Mouse (Mus musculus) layer of hippocampus, postnatal 10 days (tissue): ENCODE data around the gene Napsa. TPM values are rescaled to one million over a fixed set of nuclear protein-coding genes. Genes with fewer than 3 reads are reported as not detected.

Experiments used
- DNase-seq, 2 experiments: peaks; one replicate each; pipeline ENCODE4 v3.0.0; 2021; ENCODE audit warnings: low spot score in 2 of 2
- total RNA-seq, 2 experiments: library from RNA; stranded (reverse); gene quantifications; 2 replicates each; pipeline ENCODE4 v1.2.3; 2021

The Napsa gene
- total RNA-seq, 2 experiments from 2014 or later: 0.98 TPM; not detected in 1

DNA sequence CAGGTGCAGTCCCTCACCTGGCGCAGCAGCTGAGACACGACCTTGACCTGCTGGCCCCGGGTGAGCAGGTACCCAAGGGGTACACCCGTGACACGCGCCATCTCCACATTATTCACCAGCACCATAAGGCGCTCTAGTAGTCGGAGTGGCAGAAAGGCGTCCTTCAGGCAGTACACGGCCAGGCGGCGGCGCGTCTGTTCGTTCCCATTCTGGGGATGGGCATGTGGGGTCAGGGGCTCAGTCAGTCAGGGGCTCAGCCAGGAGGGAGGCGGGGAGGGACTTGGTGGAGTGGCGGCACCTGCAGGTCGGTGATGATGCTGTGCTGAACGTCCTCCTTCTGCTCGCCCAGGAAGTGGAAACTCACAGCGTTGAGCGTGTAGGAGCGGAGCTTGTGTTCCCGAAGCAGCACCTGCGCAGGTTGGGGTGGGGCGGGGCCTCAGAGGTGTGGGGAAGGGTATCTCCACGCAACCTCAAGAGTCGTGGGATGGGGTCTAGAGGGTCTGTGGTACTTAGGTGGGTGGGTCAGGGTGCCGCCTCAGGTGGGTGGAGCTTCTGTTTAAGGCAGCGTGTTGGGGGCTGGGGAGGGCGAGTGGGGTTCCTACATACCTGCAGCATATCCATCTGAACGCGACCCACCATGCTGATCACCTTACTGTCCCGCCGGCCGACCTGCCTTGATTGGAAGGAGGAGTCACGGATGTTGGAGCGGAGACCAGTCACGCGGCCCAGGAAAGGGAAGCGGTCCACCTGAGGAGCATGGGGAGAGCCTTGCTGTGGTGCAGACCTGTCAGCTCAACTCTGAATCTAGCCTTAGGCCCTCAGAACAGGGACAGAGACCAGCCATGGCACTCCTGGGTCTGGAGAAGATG, 33.2 kb upstream of the Napsa start:
- DNase-seq: no peak

GRCm38 (mm10) chr7:44542555-44542954, 29.6 kb upstream of the Napsa start:
- DNase-seq: no peak

DNA sequence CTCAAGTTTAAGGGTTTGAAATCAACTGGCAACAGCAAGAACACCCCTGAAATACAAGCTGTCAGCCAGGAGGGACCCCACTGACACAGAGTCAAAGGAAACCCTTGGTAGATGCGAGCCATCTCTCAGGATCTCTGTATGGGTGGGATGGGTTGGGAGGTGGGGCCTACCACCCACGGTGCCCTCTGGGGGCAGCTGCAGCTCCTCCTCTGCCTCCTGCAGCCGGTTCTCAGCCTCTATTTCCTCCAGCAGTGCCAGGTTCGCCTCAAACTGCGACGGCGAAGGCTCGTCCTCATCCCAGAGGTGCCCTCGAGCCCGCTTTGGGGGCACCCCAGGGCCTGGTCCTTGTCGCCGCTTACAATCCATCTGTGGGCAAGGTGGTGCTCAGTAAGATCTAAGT, 29.1 kb upstream of the Napsa start:
- DNase-seq: no peak

GRCm38 (mm10) chr7:44546274-44546673, 25.9 kb upstream of the Napsa start:
- no peak for DNase-seq

- no peak for DNase-seq
These were observed 25.1 kb upstream of the Napsa start for GRCm38 (mm10) chr7:44547041-44547440.

- DNase-seq: no peak
These were observed 24.5 kb upstream of the Napsa start for GRCm38 (mm10) chr7:44547725-44548124.

DNA sequence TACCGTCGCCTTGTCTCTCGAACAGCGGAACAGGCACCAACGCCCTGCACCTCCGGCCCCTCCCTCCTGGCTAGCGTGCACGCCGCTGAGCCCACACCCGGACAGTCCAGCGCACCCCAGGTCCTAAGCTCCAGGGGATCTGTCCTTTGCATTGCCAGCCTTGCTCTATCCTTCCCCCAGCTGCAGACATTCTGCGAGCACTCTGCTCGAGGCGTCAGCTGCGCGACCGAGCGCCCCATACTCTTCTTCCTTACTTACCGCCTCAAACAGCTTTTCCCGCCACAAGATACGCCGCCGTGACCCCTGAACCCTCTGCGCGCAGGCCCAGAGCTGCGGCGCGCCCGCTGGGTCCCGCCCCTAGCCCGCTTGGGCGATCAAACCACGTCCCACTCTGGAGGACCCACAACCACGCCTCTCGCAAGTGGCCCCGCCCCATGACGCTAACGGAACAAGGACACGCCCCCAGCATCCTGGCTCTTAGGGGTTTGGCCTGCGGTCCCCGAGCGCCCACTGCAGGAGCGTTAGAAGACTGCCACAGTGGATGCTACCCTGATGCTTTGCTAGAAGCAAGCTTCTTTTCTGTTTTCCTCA, 23.6 kb upstream of the Napsa start, which contains the start of gene Pold1:
Gene Pold1, minus strand, starts transcription at position 353 of the 591 bp plus-strand sequence.
- DNase-seq: peak; percentile 99

GRCm38 (mm10) chr7:44549621-44550408, 22.4 kb upstream of the Napsa start:
- no peak for DNase-seq

DNA sequence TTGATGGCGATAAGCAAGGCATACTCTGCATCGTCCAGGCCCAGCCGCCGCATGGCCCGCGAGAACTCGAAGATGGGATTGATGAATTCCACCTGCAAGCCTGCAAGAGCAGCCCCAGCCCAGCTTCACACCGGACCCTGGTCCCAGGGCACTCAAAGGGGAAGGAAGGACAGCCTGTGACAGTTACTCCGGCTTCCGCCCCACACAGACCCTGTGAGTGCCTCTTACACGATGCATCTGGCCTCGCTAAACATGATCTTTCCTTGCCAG, 21.8 kb upstream of the Napsa start:
- no peak for DNase-seq

DNA sequence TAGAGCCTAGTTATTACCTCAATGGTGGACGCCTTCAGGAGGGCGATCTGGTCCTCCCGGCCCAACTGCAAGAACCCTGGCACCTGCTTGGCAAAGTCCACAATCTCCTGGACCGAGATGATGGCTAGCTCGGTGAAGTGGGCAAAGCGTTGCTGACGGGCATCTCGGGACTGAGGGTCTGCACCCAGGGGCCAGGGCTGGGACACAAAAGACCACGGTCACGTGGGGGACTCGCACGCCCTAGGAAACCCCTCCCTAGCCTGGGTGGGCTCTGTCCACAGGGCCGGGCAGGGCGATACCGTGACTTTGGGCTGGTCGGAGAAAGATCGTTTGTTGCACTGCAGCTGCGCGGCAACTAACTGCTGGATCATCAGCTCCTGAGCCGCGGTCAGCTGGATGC, 20.9 kb upstream of the Napsa start:
- DNase-seq: no peak

DNA sequence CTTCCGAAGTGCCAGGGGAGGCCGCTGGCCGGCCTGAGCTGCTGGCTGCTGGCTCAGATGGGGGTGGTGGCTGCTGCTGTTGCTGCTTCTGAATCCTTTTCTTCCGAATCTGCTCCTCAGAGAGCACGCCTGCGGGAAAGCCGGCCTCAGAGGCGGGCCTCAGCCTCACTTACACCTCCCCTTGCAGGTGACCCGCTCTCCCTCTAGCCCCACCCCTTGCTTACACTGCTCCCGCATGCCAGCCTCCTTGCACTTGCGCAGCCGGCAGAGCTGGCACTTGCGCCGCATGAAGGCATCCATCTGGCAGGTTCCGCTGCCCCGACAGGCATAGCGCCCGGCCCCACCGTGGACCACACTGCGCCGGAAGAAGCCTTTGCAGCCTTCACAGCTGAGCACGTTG, 20.4 kb upstream of the Napsa start:
- DNase-seq: peak in 1 of 2 experiments; percentile 41

DNA sequence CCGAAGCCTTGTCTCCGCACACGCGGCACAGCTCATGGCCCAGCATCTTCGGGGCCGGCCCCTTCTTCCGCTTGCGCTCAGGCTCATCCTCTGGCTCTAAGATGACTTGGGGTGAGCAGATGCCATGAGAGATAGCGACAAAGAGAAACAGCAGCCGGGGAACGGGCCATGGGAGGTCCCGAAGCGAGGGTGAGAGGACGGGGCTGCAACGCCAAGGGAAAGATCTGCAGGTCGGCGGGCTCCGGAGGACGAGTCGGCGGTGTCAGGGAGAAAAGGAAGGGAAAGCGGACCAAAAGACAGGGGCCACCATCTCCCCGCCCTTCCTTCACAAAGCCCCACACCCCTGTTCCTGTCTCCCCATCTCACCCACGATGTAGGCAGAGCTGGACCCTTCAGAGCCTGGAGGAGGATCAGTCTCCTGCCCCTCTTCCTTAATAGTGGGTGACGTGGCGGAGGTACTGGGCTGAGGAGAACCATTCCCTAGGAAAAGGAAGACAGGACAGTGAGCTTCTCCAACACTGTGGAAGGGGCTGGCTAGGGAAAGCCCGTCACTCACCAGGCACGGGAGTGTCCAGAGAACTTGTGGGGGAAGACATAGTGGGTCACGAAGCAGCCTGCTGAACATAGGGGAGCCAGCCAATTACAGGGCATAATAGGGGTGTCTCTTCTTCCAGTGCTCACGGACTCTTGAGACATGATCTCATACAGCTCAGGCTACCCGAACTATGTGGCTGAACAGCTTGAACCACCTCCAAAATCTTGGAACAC, 19.9 kb upstream of the Napsa start:
- DNase-seq: no peak

- DNase-seq: peak; percentile 78 to 83
These were observed 18.9 kb upstream of the Napsa start for GRCm38 (mm10) chr7:44553196-44553764.

GRCm38 (mm10) chr7:44553826-44554225, 18.4 kb upstream of the Napsa start, which contains the start of gene Nr1h2:
TSS of gene Nr1h2 (minus strand) at chr7:44553951.
- peak; percentile 94 to 95 for DNase-seq

GRCm38 (mm10) chr7:44557629-44558028, 14.6 kb upstream of the Napsa start:
- DNase-seq: no peak

- DNase-seq: peak; percentile 86
These were observed 11.5 kb upstream of the Napsa start for GRCm38 (mm10) chr7:44560435-44561400.

GRCm38 (mm10) chr7:44563284-44563683, 8.9 kb upstream of the Napsa start:
- DNase-seq: no peak

DNA sequence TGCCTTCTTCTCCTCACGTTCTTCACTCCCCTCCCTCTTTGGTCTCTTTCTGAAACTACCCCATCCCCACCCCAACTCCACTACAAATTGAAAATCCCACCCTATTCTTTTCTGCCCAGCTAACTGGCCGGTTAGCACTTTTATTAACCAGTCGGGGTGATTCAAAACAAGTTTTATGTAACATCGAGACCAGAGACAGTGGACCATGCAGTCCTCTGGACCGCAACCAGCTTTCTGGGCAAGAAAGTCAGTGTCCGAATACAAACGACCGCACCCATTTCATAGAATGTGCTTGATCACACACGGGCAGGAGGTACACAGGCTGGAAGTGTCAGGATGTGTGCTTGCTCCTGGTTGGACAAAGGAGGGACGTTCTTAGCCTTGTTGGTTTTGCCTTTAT, 7.7 kb upstream of the Napsa start:
- DNase-seq: no peak

DNA sequence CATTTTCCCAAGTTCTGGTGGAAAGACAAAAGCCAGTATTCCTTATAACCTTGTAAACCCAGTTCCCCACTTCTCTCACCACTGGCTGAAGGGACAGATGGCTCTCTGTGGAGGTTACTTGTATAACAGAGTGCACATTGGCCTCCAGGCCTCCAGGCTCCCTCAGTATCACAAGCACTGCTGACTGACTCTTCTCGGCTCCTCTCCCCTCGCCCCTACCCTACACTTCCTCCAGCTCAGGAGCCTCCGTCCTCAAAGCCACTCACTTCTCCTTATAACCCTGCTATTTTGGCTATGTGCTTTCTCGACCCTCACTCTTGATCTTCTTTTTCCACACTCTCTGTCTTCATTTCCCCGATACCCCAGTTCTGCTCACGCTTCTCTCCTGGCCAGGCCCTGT, 6.8 kb upstream of the Napsa start:
- no peak for DNase-seq

GRCm38 (mm10) chr7:44568803-44569202, 3.4 kb upstream of the Napsa start:
- no peak for DNase-seq
